Mouse (Mus musculus): ENCODE measurements around the gene Sap30l. TPM values are rescaled to one million over a fixed set of nuclear protein-coding genes. Genes with fewer than 3 reads are reported as not detected.
"Not testable (repeated sequence)": the region's sequence is repeated elsewhere in the genome, so short reads cannot be mapped to it uniquely, and the experiment has no call there.

Gene Sap30l
- total RNA-seq, 2 experiments from 2014 or later: 49.7 to 54.2 TPM

DNA sequence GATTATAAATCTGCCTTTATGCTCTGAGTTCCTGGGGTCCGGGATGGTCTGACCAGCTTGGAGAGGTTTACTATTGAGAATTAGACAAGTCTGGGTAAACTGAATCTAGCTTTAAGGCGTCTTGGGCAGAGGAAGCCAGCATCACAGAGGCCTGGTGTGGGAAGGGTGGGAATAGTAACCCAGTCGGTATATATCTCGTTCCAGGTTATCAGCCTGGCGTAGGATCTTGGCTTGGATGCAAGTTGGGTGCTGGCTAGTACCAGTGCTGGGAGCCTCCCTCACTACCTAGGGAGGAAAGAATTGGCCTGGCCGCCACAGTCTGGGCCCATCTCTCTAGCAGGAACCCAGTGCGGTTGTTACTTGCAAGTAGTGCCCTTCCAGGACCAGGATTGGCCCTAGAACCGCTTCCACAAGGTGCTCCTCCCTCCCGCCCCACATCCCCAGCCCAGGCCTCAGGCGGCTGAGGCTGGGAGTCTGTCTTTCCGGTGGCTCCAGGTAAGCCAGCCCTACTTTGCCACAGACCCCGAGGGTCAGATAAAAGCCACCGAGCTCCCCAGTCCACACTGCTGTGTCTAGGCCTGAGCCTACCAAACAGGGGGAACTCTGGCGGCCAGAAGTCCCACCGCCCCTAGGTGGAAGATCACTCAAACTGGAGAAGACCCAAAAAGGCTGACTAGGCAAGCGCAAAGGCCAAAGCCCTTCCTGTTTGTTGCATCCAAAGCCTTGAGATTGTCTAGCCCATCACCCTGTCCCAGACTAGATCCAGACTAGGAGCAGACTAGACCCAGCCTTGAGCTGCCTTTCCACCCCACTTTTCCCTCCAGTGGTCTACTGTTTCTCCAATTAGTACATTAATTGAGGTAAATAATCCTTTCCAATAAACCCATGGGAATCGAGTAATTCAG, 28.7 kb downstream of the Sap30l start:
- no peak for DNase-seq (ENCODE audit: low spot score)

DNA sequence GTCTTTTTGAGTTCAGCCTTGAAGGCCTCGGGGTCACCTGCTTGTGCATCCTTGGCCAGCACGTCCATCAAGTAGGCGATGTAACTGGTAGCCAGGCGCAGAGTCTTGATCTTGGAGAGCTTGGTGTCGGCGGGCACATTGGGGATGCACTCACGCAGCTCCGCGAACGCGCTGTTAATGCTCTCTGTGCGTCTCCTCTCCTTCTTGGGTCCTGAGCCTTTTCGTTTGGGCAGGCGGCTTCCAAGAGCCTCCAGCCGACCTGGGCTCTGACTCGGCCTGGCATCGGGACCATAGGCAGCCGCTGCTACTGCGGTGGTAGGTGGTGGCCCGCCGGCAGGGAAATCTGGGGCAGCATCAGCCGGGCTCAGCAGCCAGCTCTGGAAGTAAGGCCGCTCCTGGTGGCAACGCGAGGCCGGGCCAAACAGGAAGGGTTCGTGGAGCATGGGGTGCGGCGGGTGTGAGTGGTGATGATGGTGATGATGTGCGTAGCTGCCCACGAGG, 29.9 kb downstream of the Sap30l start:
- DNase-seq (ENCODE audit: low spot score): no peak

GRCm38 (mm10) chr11:57831861-57832260, 30.4 kb downstream of the Sap30l start:
- DNase-seq (ENCODE audit: low spot score): no peak

GRCm38 (mm10) chr11:57832552-57833201, 31.2 kb downstream of the Sap30l start, which contains the start of gene Hand1:
Gene Hand1 (minus strand): TSS chr11:57832818.
- DNase-seq (ENCODE audit: low spot score): no peak

- no peak for DNase-seq (ENCODE audit: low spot score)
These were observed 32.0 kb downstream of the Sap30l start for GRCm38 (mm10) chr11:57833296-57833977.

DNA sequence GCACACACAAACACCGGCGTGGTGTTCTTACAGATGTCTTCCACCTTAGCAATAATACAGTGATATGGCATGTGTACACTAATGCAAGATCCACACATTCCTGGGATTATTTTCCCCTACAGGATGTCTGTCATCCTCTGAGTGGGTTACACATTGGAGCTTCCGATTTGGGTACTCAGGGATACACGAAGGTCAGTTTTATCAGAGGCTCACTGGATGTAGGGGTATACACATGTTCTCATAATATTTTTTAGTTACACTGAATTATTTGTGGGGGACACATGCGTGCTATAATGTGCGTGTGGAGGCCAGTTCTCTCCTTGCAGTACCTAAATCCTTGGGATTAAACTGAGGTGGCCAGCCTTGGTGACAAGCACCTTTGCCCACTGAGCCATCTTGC, 32.6 kb downstream of the Sap30l start:
- no peak for DNase-seq (ENCODE audit: low spot score)

- no peak for DNase-seq (ENCODE audit: low spot score)
These were observed 33.9 kb downstream of the Sap30l start for GRCm38 (mm10) chr11:57835331-57835730.

- no peak for DNase-seq (ENCODE audit: low spot score)
These were observed 34.5 kb downstream of the Sap30l start for GRCm38 (mm10) chr11:57835931-57836330.

DNA sequence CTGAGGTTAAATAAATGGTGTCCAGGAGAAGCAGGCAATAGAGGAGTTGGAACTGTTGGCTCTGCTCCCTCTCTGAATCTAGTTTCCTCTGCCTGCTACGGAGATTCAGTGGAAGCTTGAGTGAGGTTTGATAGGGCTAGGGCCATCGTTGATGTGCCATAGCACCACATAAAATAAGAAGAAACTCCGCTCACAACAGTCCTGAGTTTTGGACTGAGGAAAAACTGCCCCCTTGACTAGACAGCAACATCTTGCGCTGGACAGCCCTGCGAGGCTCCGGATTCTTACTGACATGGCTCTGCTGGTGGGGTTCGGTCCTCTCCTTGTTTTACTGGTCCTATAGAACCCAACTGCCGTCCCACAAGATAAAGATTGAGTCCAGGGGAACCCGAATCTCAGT, 35.0 kb downstream of the Sap30l start:
- DNase-seq (ENCODE audit: low spot score): no peak

GRCm38 (mm10) chr11:57836872-57837680, 35.6 kb downstream of the Sap30l start:
- no peak for DNase-seq (ENCODE audit: low spot score)

DNA sequence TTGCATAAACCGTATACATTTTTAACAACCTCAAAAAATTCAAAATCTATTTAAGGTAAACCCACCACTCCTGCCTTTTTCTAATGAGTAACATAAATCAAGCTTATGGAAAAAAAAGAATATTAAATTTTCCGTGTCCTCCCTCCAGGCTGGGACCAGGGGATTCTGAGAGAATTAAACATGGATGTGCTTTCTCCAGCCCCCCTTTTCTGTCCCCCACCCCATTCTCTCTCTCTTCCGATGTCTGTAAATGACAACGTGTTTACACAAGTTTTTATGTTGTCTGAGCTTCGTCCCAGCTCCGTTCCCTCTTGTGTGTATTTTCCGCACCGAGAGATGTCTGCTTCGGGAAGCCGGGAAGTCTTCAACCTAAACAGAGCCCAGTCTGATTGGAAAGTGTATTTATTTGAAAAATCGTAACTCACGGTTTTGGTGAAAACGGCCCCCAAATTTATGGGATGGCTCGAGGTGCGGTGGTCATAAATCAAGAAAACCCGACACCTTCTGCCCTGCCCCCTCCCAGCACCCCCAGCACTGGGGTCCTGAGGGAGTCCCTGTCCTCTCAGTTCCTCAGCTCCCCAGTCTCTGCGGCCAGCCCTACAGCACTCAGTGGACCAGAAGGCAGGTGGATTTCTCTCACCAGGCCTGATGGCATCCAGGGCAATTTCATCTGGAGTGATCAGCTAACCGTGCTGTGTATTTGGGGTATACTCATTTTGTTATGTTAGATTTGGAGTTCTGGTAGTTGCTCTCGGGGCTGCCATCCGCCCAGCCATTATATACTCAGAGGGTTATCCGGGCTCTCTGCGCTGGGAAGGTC, 36.6 kb downstream of the Sap30l start:
- DNase-seq (ENCODE audit: low spot score): no peak

GRCm38 (mm10) chr11:57840986-57841385, 39.5 kb downstream of the Sap30l start:
- no peak for DNase-seq (ENCODE audit: low spot score)

GRCm38 (mm10) chr11:57841391-57841790, 40.0 kb downstream of the Sap30l start:
- DNase-seq (ENCODE audit: low spot score): no peak

- not testable (repeated sequence) for DNase-seq (ENCODE audit: low spot score)
These were observed 45.3 kb downstream of the Sap30l start for GRCm38 (mm10) chr11:57846421-57847363.

GRCm38 (mm10) chr11:57847396-57847795, 46.0 kb downstream of the Sap30l start:
- DNase-seq (ENCODE audit: low spot score): no peak

DNA sequence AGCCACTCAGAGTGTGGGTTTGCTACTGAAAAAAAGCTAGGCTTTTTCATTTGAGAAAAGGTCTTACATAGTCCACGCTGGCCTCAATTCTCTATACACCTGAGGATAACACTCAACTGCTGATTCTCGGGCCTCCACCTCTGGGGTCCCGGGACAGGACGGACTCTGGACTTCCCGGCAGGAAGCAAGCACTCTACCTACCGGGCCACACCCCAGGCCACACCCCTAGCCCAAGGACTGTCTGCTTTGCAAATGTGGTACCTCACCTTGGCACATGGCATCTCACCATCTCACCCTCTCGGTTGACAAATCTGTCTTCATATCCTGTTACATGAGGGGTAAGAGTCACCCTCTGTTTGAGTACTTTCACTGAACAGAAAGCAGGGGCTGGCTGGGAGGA, 48.9 kb downstream of the Sap30l start:
- no peak for DNase-seq (ENCODE audit: low spot score)

- DNase-seq (ENCODE audit: low spot score): no peak
These were observed 49.5 kb downstream of the Sap30l start for GRCm38 (mm10) chr11:57850931-57851330.

GRCm38 (mm10) chr11:57853571-57853970, 52.1 kb downstream of the Sap30l start:
- no peak for DNase-seq (ENCODE audit: low spot score)

GRCm38 (mm10) chr11:57857709-57858108, 56.3 kb downstream of the Sap30l start:
- DNase-seq (ENCODE audit: low spot score): no peak
